Mouse (Mus musculus): Measurements from ENCODE around the gene Mief2. TPM values are rescaled to one million over a fixed set of nuclear protein-coding genes. Genes with fewer than 3 reads are reported as not detected.

The Mief2 gene
- polyA plus RNA-seq, 1 experiment from 2014 or later, result 4.4 TPM

GRCm38 (mm10) chr11:60706696-60707480 is 21.3 kb upstream of the Mief2 start:
- 85% methylated on average over 14 of the region's 14 CpGs for WGBS (ENCODE audit: insufficient replicate concordance)
- Histone ChIP-seq H3K36me3 (peaks cover 70% of the 10 kb centered on the region), H3K27me3 (replicated peaks) (no peaks in the 10 kb centered on the region), H3K27ac (no peak overlapping the region), H3K4me3 (no peak overlapping the region), H3K9ac (no peak overlapping the region), H3K4me1 (peaks cover 7% of the 10 kb centered on the region), H3K9me3 (replicated peaks) (no peaks in the 10 kb centered on the region), H3K4me2 (no peak overlapping the region)
- no peak for ATAC-seq

GRCm38 (mm10) chr11:60707672-60708071 is 20.5 kb upstream of the Mief2 start:
- no peaks in the 10 kb centered on the region for H3K27me3 ChIP-seq (replicated peaks)
- 73% methylated on average over 3 of the region's 3 CpGs for WGBS (ENCODE audit: insufficient replicate concordance)
- no peak overlapping the region for H3K27ac ChIP-seq
- H3K9ac ChIP-seq, result no peak overlapping the region
- H3K4me1 ChIP-seq, result peaks cover 7% of the 10 kb centered on the region
- ATAC-seq, result no peak
- H3K4me3 ChIP-seq, result no peak overlapping the region
- no peak overlapping the region for H3K4me2 ChIP-seq
- no peaks in the 10 kb centered on the region for H3K9me3 ChIP-seq (replicated peaks)
- H3K36me3 ChIP-seq, result peaks cover 78% of the 10 kb centered on the region

GRCm38 (mm10) chr11:60708631-60709030 is 19.6 kb upstream of the Mief2 start:
- Histone ChIP-seq H3K9ac (no peak overlapping the region), H3K4me1 (no peaks in the 10 kb centered on the region), H3K27me3 (replicated peaks) (no peaks in the 10 kb centered on the region), H3K4me2 (no peak overlapping the region), H3K36me3 (peaks cover 88% of the 10 kb centered on the region), H3K27ac (no peak overlapping the region), H3K4me3 (no peak overlapping the region), H3K9me3 (replicated peaks) (no peaks in the 10 kb centered on the region)
- no peak for ATAC-seq
- 84% methylated on average over 10 of the region's 10 CpGs for WGBS (ENCODE audit: insufficient replicate concordance)

- WGBS (ENCODE audit: insufficient replicate concordance), result 89% methylated on average over 45 of the region's 45 CpGs
- Histone ChIP-seq H3K4me2 (no peak overlapping the region), H3K4me3 (no peak overlapping the region)
Observed at GRCm38 (mm10) chr11:60709481-60710465, 18.4 kb upstream of the Mief2 start.

GRCm38 (mm10) chr11:60711218-60711617 is 17.0 kb upstream of the Mief2 start:
- H3K27ac ChIP-seq, result no peak overlapping the region
- H3K9ac ChIP-seq, result no peak overlapping the region
- H3K4me2 ChIP-seq, result no peak overlapping the region
- peaks cover 100% of the 10 kb centered on the region for H3K36me3 ChIP-seq
- H3K4me1 ChIP-seq, result no peaks in the 10 kb centered on the region
- 84% methylated on average over 17 of the region's 17 CpGs for WGBS (ENCODE audit: insufficient replicate concordance)
- no peak overlapping the region for H3K4me3 ChIP-seq
- H3K27me3 ChIP-seq (replicated peaks), result no peaks in the 10 kb centered on the region
- no peaks in the 10 kb centered on the region for H3K9me3 ChIP-seq (replicated peaks)
- ATAC-seq, result no peak

More at GRCm38 (mm10) chr11:60709481-60710465, 18.4 kb upstream of the Mief2 start:
- Histone ChIP-seq H3K9ac (no peak overlapping the region), H3K4me1 (no peaks in the 10 kb centered on the region), H3K9me3 (replicated peaks) (no peaks in the 10 kb centered on the region), H3K27ac (no peak overlapping the region), H3K27me3 (replicated peaks) (no peaks in the 10 kb centered on the region), H3K36me3 (peaks cover 96% of the 10 kb centered on the region)
- ATAC-seq, result no peak

- Histone ChIP-seq H3K4me2 (no peak overlapping the region), H3K27ac (no peak overlapping the region), H3K9ac (no peak overlapping the region), H3K27me3 (replicated peaks) (no peaks in the 10 kb centered on the region), H3K9me3 (replicated peaks) (no peaks in the 10 kb centered on the region), H3K4me3 (no peak overlapping the region), H3K4me1 (no peaks in the 10 kb centered on the region), H3K36me3 (peaks cover 100% of the 10 kb centered on the region)
- WGBS (ENCODE audit: insufficient replicate concordance), result 89% methylated on average over 18 of the region's 18 CpGs
- ATAC-seq, result no peak
Observed at GRCm38 (mm10) chr11:60712040-60712439, 16.2 kb upstream of the Mief2 start.

- Histone ChIP-seq H3K4me2 (no peak overlapping the region), H3K27ac (no peak overlapping the region), H3K27me3 (replicated peaks) (no peaks in the 10 kb centered on the region), H3K9ac (no peak overlapping the region), H3K9me3 (replicated peaks) (no peaks in the 10 kb centered on the region), H3K36me3 (peaks cover 99% of the 10 kb centered on the region), H3K4me1 (no peaks in the 10 kb centered on the region), H3K4me3 (no peak overlapping the region)
- ATAC-seq, result no peak
- WGBS (ENCODE audit: insufficient replicate concordance), result 87% methylated on average over 13 of the region's 13 CpGs
Observed at GRCm38 (mm10) chr11:60712639-60713255, 15.5 kb upstream of the Mief2 start.

- Histone ChIP-seq H3K9me3 (replicated peaks) (no peaks in the 10 kb centered on the region), H3K27ac (no peak overlapping the region), H3K4me1 (peaks cover 11% of the 10 kb centered on the region), H3K9ac (no peak overlapping the region), H3K4me2 (no peak overlapping the region), H3K4me3 (no peak overlapping the region), H3K27me3 (replicated peaks) (no peaks in the 10 kb centered on the region), H3K36me3 (peaks cover 99% of the 10 kb centered on the region)
- no peak for ATAC-seq
- WGBS (ENCODE audit: insufficient replicate concordance), result 86% methylated on average over 5 of the region's 5 CpGs
Observed at GRCm38 (mm10) chr11:60715833-60716232, 12.4 kb upstream of the Mief2 start.

- ATAC-seq, result 0 out of 2 replicates have a peak, but pooled peaks have one; percentile 22
- no peaks in the 10 kb centered on the region for H3K9me3 ChIP-seq (replicated peaks)
- no peaks in the 10 kb centered on the region for H3K27me3 ChIP-seq (replicated peaks)
- no peak overlapping the region for H3K4me2 ChIP-seq
- H3K36me3 ChIP-seq, result peaks cover 99% of the 10 kb centered on the region
- H3K27ac ChIP-seq, result no peak overlapping the region
- no peak overlapping the region for H3K9ac ChIP-seq
- H3K4me1 ChIP-seq, result peaks cover 11% of the 10 kb centered on the region
- no peak overlapping the region for H3K4me3 ChIP-seq
- WGBS (ENCODE audit: insufficient replicate concordance), result 41% methylated on average over 5 of the region's 5 CpGs
Observed at GRCm38 (mm10) chr11:60719263-60719662, 8.9 kb upstream of the Mief2 start.

GRCm38 (mm10) chr11:60726601-60727391 is 1.4 kb upstream of the Mief2 start, which contains the start of gene Flii:
Gene Flii, minus strand, starts transcription at chr11:60727263.
- Histone ChIP-seq H3K4me3 (peak within 1 kb of the TSS; percentile 88), H3K27ac (peak within 1 kb of the TSS; percentile 89), H3K9me3 (replicated peaks) (no peaks in the 10 kb centered on the region), H3K36me3 (peaks cover 46% of the 10 kb centered on the region), H3K4me2 (peak within 1 kb of the TSS; percentile 83), H3K9ac (peak within 1 kb of the TSS; percentile 87), H3K27me3 (replicated peaks) (no peaks in the 10 kb centered on the region), H3K4me1 (peaks cover 37% of the 10 kb centered on the region)
- WGBS (ENCODE audit: insufficient replicate concordance), result under 1% methylated on average over 69 of the region's 71 CpGs
- peak; percentile 77 for ATAC-seq
